Mouse (Mus musculus): ENCODE data around the gene Spata7.

The Spata7 gene

DNA sequence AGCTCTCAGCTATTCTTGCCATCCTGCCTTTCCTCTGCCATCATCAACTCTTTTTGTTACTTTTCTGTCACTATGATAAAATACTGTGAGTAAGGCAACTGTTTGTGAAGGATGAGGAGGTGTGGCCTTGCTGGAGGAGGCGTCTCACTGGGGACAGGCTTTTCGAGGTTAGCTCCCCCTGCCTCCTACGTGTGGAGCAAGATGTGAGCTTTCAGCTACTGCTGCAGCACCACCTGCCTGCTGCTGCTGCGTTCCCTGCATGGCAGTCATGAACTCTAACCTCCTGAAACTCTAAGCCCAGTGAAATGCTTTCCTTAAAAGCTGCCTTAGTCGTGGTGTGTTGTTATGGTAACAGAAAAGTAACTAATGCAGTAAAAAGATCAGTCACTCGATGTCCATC is 45.9 kb downstream of the Spata7 start:
- no peak for DNase-seq

DNA sequence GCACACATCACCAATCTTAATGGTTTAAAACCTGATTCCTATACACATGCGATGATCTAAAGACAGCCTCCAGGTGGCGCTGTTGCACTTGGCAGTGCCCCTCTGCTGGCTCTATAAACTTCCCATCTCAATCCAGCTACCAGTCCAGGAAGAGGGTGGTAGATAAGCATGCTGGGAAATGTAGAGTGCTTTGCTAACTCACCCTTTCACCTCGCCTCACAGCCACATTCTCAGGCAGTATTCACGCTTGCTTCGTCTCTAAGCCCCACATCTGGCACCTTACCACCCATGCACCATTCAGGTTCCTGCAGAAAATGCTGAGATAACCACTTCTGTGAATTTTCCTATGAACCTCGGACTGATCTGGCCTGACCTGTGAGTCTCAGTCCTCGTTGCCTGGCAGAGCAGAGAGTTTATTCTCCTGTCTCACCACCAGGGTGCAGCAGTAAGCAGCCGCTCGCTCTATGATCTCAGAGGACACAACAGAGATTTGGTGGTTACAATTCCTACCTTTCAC is 46.7 kb downstream of the Spata7 start:
- peak; percentile 82 for DNase-seq

DNA sequence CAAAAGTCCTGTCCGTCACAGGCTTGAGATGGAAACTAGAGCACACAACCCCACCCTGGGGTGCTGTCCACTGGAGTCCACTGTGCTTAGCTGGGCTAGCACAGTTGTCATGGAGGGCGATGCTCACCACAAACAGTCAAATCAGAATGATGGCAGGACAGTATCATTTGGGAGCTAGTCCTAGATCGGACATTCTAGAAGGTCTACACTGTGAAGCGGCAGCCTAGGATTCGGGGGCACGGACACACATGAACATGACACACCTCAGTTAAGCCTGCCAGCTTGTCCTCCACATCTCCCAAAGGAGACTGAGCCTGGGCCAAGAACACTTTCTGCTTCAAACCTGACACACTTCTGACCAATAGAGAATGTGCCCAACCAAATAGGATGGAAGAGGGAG is 48.9 kb downstream of the Spata7 start:
- no peak for DNase-seq

DNA sequence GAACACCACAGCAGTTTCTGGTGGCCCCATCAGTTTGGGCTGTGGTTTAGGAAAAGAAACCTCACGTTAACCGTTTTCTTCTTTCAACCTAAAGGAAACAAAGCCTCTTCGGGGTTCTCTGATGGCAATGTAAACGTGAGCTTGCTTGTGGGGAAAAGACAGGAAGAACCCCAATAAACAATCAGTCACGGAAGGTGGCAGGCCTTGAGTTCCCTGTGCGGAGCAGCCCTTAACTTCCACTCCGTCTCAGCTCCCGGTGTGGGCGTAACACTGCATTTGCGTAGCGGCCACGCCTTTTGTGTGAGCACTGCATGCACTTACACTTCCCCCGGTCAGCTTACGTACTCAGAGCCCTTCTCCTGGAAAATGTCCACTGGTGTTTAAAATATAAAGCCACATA is 49.4 kb downstream of the Spata7 start:
- peak; percentile 37 for DNase-seq

DNA sequence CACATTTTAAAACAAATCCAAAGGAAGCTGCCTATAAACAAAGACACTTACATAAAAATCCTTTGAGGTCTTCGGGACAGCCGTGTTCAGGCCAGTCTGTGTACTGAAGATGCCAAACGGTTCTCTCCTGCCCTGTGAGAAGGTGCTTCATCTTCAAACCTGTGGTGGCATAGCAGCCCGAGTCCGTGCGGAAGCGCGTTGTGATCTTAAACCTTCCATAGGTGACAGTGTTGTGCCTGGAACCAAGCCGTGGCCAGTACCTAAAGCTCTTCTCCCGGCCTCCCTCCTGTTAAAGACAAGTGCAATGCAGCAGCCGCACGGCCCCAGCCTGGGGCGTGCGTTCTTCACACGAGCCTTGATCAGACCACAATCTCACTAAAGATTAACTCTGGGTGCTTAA is 51.9 kb downstream of the Spata7 start:
- no peak for DNase-seq

DNA sequence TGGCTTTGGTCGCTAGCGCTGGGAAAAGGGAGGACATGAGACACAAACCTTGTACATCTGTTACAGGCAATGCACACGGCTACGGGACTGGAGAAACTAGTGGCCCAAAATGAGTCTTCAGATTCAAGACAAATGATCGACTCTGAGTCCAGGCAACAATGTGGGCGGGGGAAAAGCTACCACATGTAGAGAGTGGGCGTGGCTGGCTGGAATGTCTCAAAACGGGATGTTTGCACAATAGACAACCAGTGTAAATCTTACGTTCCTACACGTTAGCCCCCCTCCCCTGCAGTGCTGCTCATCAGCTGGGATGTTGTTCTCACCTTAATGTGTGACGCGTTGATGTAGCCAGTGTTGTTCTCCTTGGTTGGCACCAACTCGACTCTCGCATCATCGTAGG is 54.2 kb downstream of the Spata7 start:
- DNase-seq: no peak

DNA sequence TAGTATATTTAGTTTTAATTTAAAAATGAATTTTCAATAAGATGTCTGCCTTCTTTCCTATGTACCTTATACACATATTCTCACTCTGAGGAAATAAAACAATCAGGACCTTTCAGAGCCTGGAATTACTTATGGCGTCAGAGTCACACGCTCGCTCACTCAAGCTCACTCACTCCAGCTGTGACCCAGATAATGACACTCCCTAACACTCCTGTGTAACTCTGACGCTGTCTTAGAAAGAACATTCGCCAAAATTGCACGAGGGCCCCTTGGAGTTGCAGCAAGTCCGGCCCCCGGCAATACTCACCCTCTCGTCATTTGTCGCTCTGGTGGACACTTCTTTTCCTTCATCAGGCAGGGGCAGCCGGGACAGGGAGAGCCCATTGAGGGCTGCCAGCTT is 55.2 kb downstream of the Spata7 start:
- DNase-seq: no peak

DNA sequence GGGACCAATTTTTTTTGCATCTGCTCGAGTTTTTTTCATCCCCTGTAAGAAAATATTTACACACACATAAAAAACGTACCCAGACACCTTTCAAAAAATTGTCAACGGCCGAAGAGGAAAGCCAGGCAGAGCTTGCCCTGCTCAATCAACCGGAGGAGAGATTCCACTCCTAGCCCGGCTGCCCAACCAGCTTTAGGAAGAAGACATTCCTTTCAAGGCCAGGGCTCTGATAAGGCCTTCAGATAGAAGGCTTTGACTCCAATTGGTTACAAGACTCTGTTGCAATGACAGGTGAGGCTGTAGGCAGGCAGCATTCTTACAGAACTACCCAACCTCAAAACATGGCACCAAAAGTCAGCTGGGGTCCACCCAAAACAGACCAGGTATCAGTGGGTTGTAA is 55.6 kb downstream of the Spata7 start:
- DNase-seq: no peak

DNA sequence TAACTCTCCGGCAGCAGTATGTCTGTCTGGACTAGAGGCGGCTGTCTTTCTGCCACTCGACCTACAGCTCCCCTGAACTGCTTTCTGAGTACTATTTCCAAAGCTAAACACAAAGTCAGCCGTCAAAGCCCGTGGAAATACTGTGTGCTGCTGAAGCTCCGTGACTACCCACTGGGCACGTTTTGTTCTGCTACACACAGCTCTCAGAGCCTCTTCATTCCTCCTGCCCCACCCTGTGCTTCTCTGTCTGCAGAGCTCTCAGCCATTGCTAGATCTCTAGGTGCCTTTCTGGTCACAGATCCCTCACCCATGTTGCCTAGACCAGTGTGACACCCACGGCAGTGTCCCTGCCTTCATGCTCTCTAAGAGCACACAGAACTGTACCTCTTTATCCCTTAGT is 62.3 kb downstream of the Spata7 start:
- DNase-seq: no peak

DNA sequence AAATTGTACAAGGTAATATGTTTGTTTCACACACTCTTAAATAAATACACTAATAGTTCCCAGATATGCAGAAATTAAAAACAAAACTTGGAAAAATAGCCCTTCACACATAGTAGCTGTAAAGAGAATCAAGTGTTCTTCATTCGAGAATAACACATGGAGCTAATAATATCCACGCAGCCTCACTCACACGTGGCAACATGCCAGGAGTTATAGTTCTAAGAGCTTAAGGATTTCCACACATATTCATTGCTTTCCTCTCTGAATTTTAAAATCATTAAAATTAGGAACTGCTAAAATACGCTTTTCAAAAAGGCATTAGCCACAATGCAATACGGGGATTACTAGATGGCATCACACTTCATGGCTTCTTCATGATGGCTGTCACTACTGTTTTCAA is 69.2 kb downstream of the Spata7 start:
- DNase-seq: no peak

DNA sequence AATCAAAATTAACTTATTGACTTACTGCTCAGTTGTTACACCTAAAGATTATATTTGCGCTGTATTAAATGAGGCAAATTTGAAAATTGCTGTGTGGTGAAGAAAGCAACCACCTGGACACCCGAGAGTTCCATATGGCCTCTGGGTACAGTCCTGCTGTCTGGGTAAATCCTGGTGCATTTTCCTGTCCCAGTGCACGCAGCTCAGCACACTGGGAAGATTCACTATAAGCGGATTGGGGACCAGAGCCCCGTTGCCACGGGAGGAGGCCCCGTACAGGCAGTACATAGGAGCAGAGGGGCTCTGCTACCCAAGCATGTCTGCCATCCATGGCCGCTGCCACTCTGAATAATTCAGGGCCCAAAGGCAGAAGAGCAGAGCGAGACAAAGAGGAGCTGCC is 73.6 kb downstream of the Spata7 start:
- DNase-seq: no peak

DNA sequence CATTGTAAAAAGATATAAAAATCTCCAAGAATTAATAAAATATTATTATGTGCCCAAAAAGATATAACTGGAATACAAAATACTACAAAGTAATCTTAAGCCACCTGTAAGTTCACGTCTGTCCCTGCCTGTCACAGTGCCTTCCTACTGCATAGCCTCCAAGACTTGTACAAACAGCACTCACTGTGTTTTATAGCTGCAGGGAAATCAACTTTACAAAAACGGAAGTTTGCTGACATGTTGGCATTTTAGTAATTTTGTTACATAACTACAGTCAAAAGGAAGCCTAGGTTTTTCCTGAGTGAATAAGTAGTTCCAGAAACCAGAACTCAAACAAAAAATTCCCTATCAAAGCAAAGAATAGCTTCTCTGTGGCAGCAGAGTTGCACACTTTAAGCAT is 75.6 kb downstream of the Spata7 start:
- no peak for DNase-seq

DNA sequence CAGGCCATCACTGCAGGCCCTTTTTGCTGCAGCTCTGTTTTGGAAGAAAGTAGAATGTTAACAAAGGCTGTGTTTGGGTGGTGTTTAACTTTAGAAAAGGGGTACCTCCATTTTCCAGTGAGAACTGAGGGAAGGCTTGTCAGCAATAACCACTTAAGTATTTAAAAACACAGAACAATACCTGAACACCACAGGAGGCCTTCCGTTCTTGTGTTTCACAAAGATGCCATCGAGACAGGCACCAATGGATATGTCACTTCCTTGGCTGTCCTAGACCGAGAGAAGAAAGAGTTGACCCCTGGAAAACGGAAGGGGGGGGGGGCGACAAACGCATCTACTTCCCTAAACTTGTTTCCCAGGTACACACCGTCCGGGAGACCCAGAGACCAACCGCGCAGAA is 76.0 kb downstream of the Spata7 start:
- DNase-seq: no peak

DNA sequence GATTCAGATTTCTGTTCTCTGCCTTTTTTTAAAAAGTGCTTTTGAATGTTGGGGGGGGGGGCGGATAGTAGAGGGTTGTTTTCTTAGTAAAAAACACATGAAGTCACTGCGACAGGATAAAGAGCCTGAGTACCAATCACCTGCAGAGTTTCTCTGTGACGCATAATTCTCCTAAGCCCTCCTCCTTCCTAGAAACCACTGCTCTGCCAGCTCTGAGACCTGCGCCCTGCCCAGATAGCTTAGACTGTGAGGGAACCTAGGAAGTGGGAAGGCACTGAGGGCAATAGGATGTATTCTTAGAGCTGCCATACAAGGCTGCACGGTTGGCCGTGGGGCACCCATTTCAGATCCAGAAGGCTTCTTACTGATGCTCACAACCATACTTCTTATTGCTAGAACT is 84.9 kb downstream of the Spata7 start:
- DNase-seq: no peak

DNA sequence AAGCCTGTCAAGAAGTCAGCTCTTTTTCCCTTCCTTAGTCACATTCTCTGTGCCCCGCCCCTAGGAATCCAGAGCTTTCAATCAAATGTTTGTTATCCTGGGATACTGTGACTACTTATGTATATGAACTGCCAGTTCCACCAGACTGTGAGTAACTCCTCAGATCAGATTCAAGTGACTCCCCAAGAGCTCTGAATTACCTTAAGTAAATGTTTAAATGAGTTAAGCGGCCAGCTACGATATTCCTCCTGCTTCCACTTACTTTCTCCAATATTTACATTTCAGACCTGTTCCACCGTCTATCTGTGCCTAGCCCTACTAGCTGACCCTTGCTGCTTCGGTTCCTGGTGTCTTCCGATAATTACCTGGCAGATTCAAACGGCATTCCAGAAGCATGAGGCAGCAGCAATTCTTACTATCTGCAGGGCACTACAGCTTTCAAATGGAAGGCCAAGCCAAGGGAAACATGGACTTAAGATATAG is 85.7 kb downstream of the Spata7 start:
- DNase-seq: peak; percentile 14

DNA sequence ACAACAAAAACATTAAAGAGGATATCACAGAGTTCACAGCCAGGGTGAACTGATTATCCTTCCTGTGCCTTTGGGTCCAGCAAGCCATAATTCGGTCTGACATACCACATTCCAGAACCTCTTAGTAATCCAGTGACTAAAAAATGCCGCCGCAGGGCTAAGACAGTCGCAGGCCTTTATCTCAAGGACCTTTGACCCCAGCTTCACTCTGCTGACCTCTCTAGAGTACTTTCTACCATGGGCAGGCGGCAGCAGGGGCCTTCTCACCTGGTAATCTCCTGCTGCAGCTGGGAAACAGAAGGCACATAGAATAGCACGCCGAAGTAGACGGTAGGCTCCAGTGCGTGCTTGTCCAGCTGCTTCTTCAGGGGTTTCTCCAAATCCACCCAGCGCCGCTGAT is 86.8 kb downstream of the Spata7 start:
- DNase-seq: peak; percentile 56

DNA sequence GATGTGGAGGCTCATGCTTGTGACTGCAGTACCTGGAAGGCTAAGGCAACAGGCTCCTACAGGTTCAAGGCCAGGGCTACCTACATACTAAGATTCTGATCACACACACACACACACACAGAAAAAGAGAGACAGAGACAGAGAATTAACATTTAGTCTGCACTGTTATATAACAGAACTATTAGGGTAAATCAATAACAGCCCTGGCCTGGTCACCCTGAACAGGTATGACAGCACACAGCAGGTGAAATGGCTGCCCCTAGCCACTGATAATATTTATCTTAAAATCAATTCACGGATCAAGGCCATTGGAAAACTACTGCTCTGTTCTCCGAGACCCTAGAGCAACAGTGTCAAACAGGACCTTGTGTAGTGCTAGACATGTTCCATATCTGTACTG is 88.2 kb downstream of the Spata7 start:
- no peak for DNase-seq

All from embryo, embryonic 11 days (tissue).